Mouse (Mus musculus) limb, embryonic 12.5 days (tissue): ENCODE measurements around the gene Hcst. TPM values are rescaled to one million over a fixed set of nuclear protein-coding genes. Genes with fewer than 3 reads are reported as not detected.

Experiments used
- ATAC-seq: fragments of 200-750 bp; cut with Nextera tagmentation; 2 replicates; pipeline ENCODE4 v1.8.0; 2017; ENCODE audit warnings: low read depth, moderate TSS enrichment; ENCODE audit not compliant: insufficient number of reproducible peaks, insufficient read depth, low FRiP score, low TSS enrichment
- H3K27ac ChIP-seq: fragments of 300-500 bp; sonication (generic); 2 replicates; pipeline ENCODE4 v1.5.1; 2016; ENCODE audit warnings: mild to moderate bottlenecking, moderate library complexity
- H3K27me3 ChIP-seq: fragments of 300-500 bp; sonication (generic); 2 replicates; pipeline ENCODE4 v1.6.1; 2016; ENCODE audit warnings: mild to moderate bottlenecking, moderate library complexity
- H3K36me3 ChIP-seq: fragments of 300-500 bp; sonication (generic); 2 replicates; pipeline ENCODE4 v1.6.1; 2016; ENCODE audit warnings: mild to moderate bottlenecking, moderate library complexity
- H3K4me1 ChIP-seq: fragments of 300-500 bp; sonication (generic); replicated peaks from 2 replicates; pipeline ENCODE4 v1.6.1; 2016
- H3K4me2 ChIP-seq: fragments of 300-500 bp; sonication (generic); 2 replicates; pipeline ENCODE4 v1.6.1; 2016; ENCODE audit warnings: mild to moderate bottlenecking, moderate library complexity
- H3K4me3 ChIP-seq: fragments of 300-500 bp; sonication (generic); replicated peaks from 2 replicates; pipeline ENCODE4 v1.5.1; 2016; ENCODE audit warnings: mild to moderate bottlenecking
- H3K9ac ChIP-seq: fragments of 300-500 bp; sonication (generic); replicated peaks from 2 replicates; pipeline ENCODE4 v1.6.1; 2016; ENCODE audit warnings: mild to moderate bottlenecking, moderate library complexity
- H3K9me3 ChIP-seq: fragments of 300-500 bp; sonication (generic); 2 replicates; pipeline ENCODE4 v1.6.1; 2016; ENCODE audit warnings: mild to moderate bottlenecking, moderate library complexity
- WGBS: fragments of 180-500 bp; shearing (Covaris S2); methylation state at CpG from one replicate; pipeline ENCODE4 v1.1.7; 2016; 5-methylcytosine and 5-hydroxymethylcytosine counted together
- polyA plus RNA-seq: library from polyadenylated mRNA; unstranded; fragments of >200 nt; fragmentation: Nextera tagmentation; extraction: Ambion mirVana; gene quantifications from 2 replicates; pipeline ENCODE4 v1.2.1, GENCODE M21; 2016

Gene Hcst
- polyA plus RNA-seq, 1 experiment from 2014 or later = not detected

- no peak for ATAC-seq
- H3K4me3 ChIP-seq = no peak overlapping the region
- peaks cover 92% of the 10 kb centered on the region for H3K27me3 ChIP-seq
- peaks cover 14% of the 10 kb centered on the region for H3K4me1 ChIP-seq
- no peaks in the 10 kb centered on the region; the same call in 1 of the 2 replicates for H3K9me3 ChIP-seq
- 15% methylated on average over 25 of the region's 25 CpGs for WGBS
- H3K4me2 ChIP-seq = no peak overlapping the region
- H3K36me3 ChIP-seq = no peaks in the 10 kb centered on the region
- H3K27ac ChIP-seq = no peak overlapping the region
- no peak overlapping the region for H3K9ac ChIP-seq
Measured at GRCm38 (mm10) chr7:30453327-30453726, 33.7 kb upstream of the Hcst start.

GRCm38 (mm10) chr7:30450241-30450640 is 30.6 kb upstream of the Hcst start:
- no peak for ATAC-seq
- Histone ChIP-seq H3K27me3 (peaks cover 85% of the 10 kb centered on the region), H3K4me2 (no peak overlapping the region), H3K4me3 (no peak overlapping the region), H3K9ac (no peak overlapping the region), H3K4me1 (no peaks in the 10 kb centered on the region), H3K9me3 (0 out of 2 replicates have a peak, but pooled peaks cover 8% of the 10 kb centered on the region), H3K36me3 (no peaks in the 10 kb centered on the region), H3K27ac (no peak overlapping the region)
- WGBS = 65% methylated on average over 7 of the region's 7 CpGs

DNA sequence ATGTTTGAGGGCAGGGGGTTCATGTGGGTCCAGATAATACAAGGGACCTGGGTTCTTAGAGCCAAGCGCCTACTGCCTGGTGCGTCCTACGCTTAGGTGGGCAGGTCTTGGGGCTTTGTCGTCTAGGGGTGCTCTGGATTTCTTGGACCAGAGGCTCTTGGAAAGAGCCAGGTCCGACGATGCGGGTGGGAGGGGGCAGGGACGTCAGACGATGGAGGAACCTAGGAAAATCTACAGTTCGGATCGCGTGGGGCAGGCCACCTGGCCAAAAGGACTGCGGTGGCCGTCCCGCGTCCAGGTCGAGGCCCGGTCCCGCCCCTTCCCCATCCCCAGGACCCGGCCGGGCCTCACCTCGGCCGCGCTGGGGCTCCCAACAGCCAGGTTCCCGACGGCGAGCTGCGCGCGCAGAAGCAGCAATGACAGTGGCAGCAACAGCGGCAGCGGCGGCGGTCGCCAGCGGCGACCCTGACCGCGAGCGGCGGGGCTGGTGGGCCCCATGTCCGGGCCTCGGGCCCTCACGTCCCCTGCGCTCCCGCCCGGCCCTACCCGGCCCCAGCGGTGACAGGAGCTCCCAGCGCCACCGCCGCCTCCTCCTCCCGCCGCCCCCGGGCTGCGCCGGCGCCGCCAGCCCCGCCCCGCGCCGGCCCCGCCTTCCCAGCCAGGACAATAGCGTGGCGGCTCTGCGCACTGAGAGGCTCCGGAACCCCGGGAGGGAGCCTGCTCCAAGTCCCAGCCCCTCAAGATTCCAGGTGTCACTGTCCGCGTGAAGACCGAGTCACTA is 25.5 kb upstream of the Hcst start, which contains the start of gene Aplp1:
Gene Aplp1, minus strand, starts transcription at position 565 of the 781 bp plus-strand sequence.
- H3K4me1 ChIP-seq = peaks cover 10% of the 10 kb centered on the region
- H3K27ac ChIP-seq = 0 out of 2 replicates have a peak within 1 kb of the TSS, but pooled peaks have one; percentile 4
- H3K9me3 ChIP-seq = 0 out of 2 replicates have a peak, but pooled peaks cover 8% of the 10 kb centered on the region
- under 1% methylated on average over 50 of the region's 72 CpGs for WGBS
- H3K36me3 ChIP-seq = peaks cover 11% of the 10 kb centered on the region
- peak within 1 kb of the TSS; percentile 71 for H3K9ac ChIP-seq
- peak within 1 kb of the TSS; percentile 73 for H3K4me3 ChIP-seq
- H3K27me3 ChIP-seq = peaks cover 79% of the 10 kb centered on the region
- H3K4me2 ChIP-seq = peak within 1 kb of the TSS; percentile 80
- peak; percentile 76; the same call in 1 of the 2 replicates for ATAC-seq

- H3K4me3 ChIP-seq = peak overlapping the region; percentile 73
- no peak overlapping the region for H3K27ac ChIP-seq
- under 1% methylated on average over 38 of the region's 38 CpGs for WGBS
- peaks cover 79% of the 10 kb centered on the region for H3K27me3 ChIP-seq
- peaks cover 18% of the 10 kb centered on the region for H3K36me3 ChIP-seq
- peaks cover 10% of the 10 kb centered on the region for H3K4me1 ChIP-seq
- H3K4me2 ChIP-seq = peak overlapping the region; percentile 80
- 0 out of 2 replicates have a peak, but pooled peaks cover 8% of the 10 kb centered on the region for H3K9me3 ChIP-seq
- ATAC-seq = peak; percentile 10; the same call in 1 of the 2 replicates
- H3K9ac ChIP-seq = peak overlapping the region; percentile 71
Measured at GRCm38 (mm10) chr7:30444154-30444970, 24.7 kb upstream of the Hcst start.

GRCm38 (mm10) chr7:30443696-30444095 is 24.0 kb upstream of the Hcst start:
- Histone ChIP-seq H3K4me3 (no peak overlapping the region), H3K27me3 (peaks cover 75% of the 10 kb centered on the region), H3K4me2 (peak overlapping the region; percentile 80), H3K9ac (no peak overlapping the region), H3K36me3 (peaks cover 18% of the 10 kb centered on the region), H3K9me3 (0 out of 2 replicates have a peak, but pooled peaks cover 8% of the 10 kb centered on the region), H3K4me1 (peaks cover 10% of the 10 kb centered on the region), H3K27ac (no peak overlapping the region)
- no peak for ATAC-seq
- 22% methylated on average over 9 of the region's 9 CpGs for WGBS

DNA sequence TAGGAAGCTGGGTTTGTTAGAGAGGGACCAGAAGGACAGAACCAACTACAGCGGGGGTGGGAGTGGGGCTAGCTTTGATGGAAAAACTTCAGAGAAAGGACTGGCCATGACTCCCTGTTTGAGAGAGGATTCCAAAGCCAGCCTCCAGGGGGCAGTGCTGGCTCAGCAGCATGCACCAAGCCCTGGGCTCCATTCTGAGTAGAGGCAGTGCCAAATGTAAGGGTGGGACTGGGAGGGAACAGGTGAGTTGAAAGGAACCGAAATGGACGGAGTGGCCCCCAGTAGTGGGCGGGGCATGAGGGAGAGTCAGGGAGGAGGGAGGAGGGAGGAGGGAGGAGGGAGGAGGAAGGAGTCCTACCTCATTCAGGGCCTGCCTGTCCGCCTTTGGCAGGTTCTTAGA is 21.0 kb upstream of the Hcst start:
- Histone ChIP-seq H3K27me3 (peaks cover 77% of the 10 kb centered on the region), H3K4me2 (no peak overlapping the region), H3K27ac (no peak overlapping the region), H3K4me3 (no peak overlapping the region), H3K36me3 (peaks cover 32% of the 10 kb centered on the region), H3K9me3 (no peaks in the 10 kb centered on the region), H3K9ac (no peak overlapping the region), H3K4me1 (peaks cover 10% of the 10 kb centered on the region)
- no peak for ATAC-seq
- 20% methylated on average over 4 of the region's 5 CpGs for WGBS

GRCm38 (mm10) chr7:30439734-30440133 is 20.1 kb upstream of the Hcst start:
- 64% methylated on average over 13 of the region's 13 CpGs for WGBS
- Histone ChIP-seq H3K4me2 (no peak overlapping the region), H3K4me1 (peaks cover 8% of the 10 kb centered on the region), H3K27me3 (peaks cover 74% of the 10 kb centered on the region), H3K36me3 (peaks cover 41% of the 10 kb centered on the region), H3K9me3 (no peaks in the 10 kb centered on the region), H3K27ac (no peak overlapping the region), H3K9ac (no peak overlapping the region), H3K4me3 (no peak overlapping the region)
- no peak for ATAC-seq

DNA sequence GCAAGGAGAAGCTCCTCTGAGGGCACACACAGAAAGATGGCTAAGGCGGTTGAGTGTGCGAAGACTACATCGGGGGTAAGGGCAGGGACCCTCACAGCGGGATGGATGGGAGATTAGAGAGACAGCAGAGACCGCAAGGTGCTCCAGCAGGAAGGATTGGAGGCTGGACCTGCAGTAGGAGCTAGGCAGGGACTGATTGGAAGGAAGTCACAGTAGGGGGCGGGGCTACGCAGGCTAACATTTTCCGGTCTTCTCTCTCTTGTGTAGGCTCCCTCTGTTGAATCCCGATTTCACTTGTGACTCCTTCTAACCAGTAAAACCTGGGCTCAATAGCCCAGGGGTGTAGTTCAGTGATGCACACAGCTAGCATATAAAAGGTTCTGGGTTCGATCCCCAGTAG is 17.2 kb upstream of the Hcst start:
- no peak overlapping the region for H3K27ac ChIP-seq
- 13% methylated on average over 10 of the region's 10 CpGs for WGBS
- H3K4me1 ChIP-seq = no peaks in the 10 kb centered on the region
- H3K36me3 ChIP-seq = peaks cover 31% of the 10 kb centered on the region; the same call in 1 of the 2 replicates
- peaks cover 47% of the 10 kb centered on the region for H3K27me3 ChIP-seq
- no peak overlapping the region for H3K9ac ChIP-seq
- no peak for ATAC-seq
- H3K4me2 ChIP-seq = no peak overlapping the region
- no peaks in the 10 kb centered on the region for H3K9me3 ChIP-seq
- H3K4me3 ChIP-seq = no peak overlapping the region

- Histone ChIP-seq H3K27ac (no peak overlapping the region), H3K4me3 (no peak overlapping the region), H3K27me3 (peaks cover 38% of the 10 kb centered on the region), H3K4me2 (no peak overlapping the region), H3K9me3 (no peaks in the 10 kb centered on the region), H3K36me3 (peaks cover 31% of the 10 kb centered on the region; the same call in 1 of the 2 replicates), H3K4me1 (no peaks in the 10 kb centered on the region; the same call in 1 of the 2 replicates), H3K9ac (no peak overlapping the region)
- WGBS = 34% methylated on average over 9 of the region's 9 CpGs
- no peak for ATAC-seq
Measured at GRCm38 (mm10) chr7:30435156-30435555, 15.5 kb upstream of the Hcst start.

GRCm38 (mm10) chr7:30434701-30435100 is 15.0 kb upstream of the Hcst start:
- no peak overlapping the region for H3K4me2 ChIP-seq
- WGBS = 72% methylated on average over 10 of the region's 10 CpGs
- no peaks in the 10 kb centered on the region; the same call in 1 of the 2 replicates for H3K4me1 ChIP-seq
- no peak overlapping the region for H3K27ac ChIP-seq
- H3K4me3 ChIP-seq = no peak overlapping the region
- H3K36me3 ChIP-seq = peaks cover 27% of the 10 kb centered on the region; the same call in 1 of the 2 replicates
- no peaks in the 10 kb centered on the region for H3K9me3 ChIP-seq
- ATAC-seq = no peak
- peaks cover 34% of the 10 kb centered on the region for H3K27me3 ChIP-seq
- no peak overlapping the region for H3K9ac ChIP-seq

DNA sequence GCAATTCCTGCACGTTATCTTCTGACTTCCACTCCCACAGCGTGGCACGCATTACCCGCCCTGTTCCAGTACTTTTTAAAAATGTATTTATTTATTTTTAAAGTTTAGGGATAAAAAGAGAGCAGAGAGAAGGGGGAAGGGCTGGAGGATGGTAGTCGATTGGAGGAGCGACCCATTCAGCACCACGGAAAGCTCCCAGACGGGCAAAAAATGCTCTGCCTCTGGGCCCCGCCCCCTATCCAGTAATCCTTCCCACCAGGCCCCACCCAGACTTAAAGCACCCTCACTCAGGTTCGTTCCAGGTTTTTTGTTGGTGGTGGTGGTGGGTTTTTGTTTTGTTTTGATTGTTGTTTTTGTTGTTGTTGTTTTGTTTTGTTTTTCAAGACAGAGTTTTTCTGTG is 14.6 kb upstream of the Hcst start:
- no peak overlapping the region for H3K4me2 ChIP-seq
- H3K27me3 ChIP-seq = peaks cover 31% of the 10 kb centered on the region
- H3K27ac ChIP-seq = no peak overlapping the region
- no peak for ATAC-seq
- H3K36me3 ChIP-seq = peaks cover 25% of the 10 kb centered on the region; the same call in 1 of the 2 replicates
- no peak overlapping the region for H3K4me3 ChIP-seq
- no peaks in the 10 kb centered on the region for H3K9me3 ChIP-seq
- 2% methylated on average over 10 of the region's 10 CpGs for WGBS
- no peak overlapping the region for H3K9ac ChIP-seq
- H3K4me1 ChIP-seq = no peaks in the 10 kb centered on the region; the same call in 1 of the 2 replicates
